In the genomic region with DNA sequence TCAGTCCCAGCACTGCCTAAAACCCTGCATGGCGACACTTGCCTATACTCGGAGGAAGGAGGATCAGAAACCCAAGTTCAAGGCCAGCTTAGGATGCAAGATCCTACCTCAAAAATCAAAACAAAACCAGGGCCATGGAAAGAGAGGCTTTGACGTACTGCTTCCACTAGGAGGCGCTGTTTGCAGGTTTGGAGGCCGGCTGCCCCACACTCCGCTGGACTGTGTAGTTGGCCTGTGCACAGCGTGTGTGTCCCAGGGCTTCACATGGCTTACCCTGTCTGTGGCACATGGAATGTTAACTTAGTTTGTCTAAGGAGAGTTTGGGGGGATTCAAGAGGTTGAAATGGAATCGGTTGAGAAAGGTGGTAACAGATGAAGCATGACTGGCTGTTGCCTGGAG, we compare ENCODE assay signal across 9 mouse cellular contexts. TPM values are rescaled to one million over a fixed set of nuclear protein-coding genes. Genes with fewer than 3 reads are reported as not detected.
A peak's percentile ranks its signal among the peaks of the same experiment; 100 is the strongest.
DNase-seq lines count a peak whose midpoint lies in the region; ATAC-seq and TF ChIP-seq lines count a peak whose summit lies in the region.
"Had no signal": no experiment of that assay in that cellular context is flagged by ENCODE, and none has a peak within 500 bp of the region (broad histone marks: within the 10 kb centered on the region; RNA-seq: fewer than 3 reads in every experiment).

No protein-coding gene starts in this region.

- H3K9me3 ChIP-seq in embryonic facial prominence, embryonic 10.5 days: no peaks in the 10 kb centered on the region
- no peaks in the 10 kb centered on the region for H3K9me3 ChIP-seq in kidney, embryonic 16.5 days (ENCODE audit: low read length)
- H3K9me3 ChIP-seq: lung, embryonic 15.5 days had no signal

- peak; percentile 94 for TF ChIP-seq CTCF in gastrocnemius, adult 2 months (IDR thresholded peaks at IDR 0.05)

- DNase-seq in gastrocnemius, adult 2 months: peak; percentile 81
- no peak for DNase-seq in gastrocnemius, adult 18-20 months (ENCODE audit: low spot score)
- DNase-seq in B cell, adult 2 months: peak; percentile 80 to 81
- peak; percentile 74 for DNase-seq in adrenal gland, postnatal 25 days
- DNase-seq in embryonic facial prominence, embryonic 10.5 days (ENCODE audit: low spot score): peak; percentile 75
- peak; percentile 46 for DNase-seq in lung, postnatal 25 days (ENCODE audit: low spot score)
- DNase-seq in spleen, postnatal 14 days (ENCODE audit: low spot score in 2 of 2): peak; percentile 35 to 64

- 22% methylated on average over 8 of the region's 8 CpGs for WGBS in embryonic facial prominence, embryonic 10.5 days
- 19% methylated on average over 8 of the region's 8 CpGs for WGBS in kidney, embryonic 16.5 days

- no peak overlapping the region for H3K4me2 ChIP-seq in kidney, embryonic 16.5 days (replicated peaks; ENCODE audit: low read depth, low read length)
- H3K4me2 ChIP-seq: lung, embryonic 15.5 days had no signal

- H3K4me3 ChIP-seq in gastrocnemius, adult 2 months: no peak overlapping the region
- no peak overlapping the region for H3K4me3 ChIP-seq in embryonic facial prominence, embryonic 10.5 days
- no peak overlapping the region for H3K4me3 ChIP-seq in kidney, embryonic 16.5 days (ENCODE audit: low read length)
- H3K4me3 ChIP-seq: lung, embryonic 15.5 days had no signal

- H3K4me1 ChIP-seq in embryonic facial prominence, embryonic 10.5 days: no peaks in the 10 kb centered on the region
- no peaks in the 10 kb centered on the region for H3K4me1 ChIP-seq in kidney, embryonic 16.5 days (ENCODE audit: insufficient read depth, low read length)
- H3K4me1 ChIP-seq: lung, embryonic 15.5 days had no signal

- H3K27ac ChIP-seq in gastrocnemius, adult 2 months: no peak overlapping the region
- H3K27ac ChIP-seq in embryonic facial prominence, embryonic 10.5 days (replicated peaks): no peak overlapping the region
- H3K27ac ChIP-seq in kidney, embryonic 16.5 days (ENCODE audit: low read length): no peak overlapping the region
- H3K27ac ChIP-seq: lung, embryonic 15.5 days had no signal

- H3K27me3 ChIP-seq in embryonic facial prominence, embryonic 10.5 days (replicated peaks; ENCODE audit: low read depth, poor library complexity, severe bottlenecking): no peaks in the 10 kb centered on the region
- no peaks in the 10 kb centered on the region for H3K27me3 ChIP-seq in kidney, embryonic 16.5 days (ENCODE audit: insufficient read depth, low read length)
- H3K27me3 ChIP-seq: lung, embryonic 15.5 days had no signal

- peak; percentile 67 for ATAC-seq in kidney, embryonic 16.5 days (ENCODE audit: low FRiP score, low TSS enrichment)

- no peak overlapping the region for H3K9ac ChIP-seq in kidney, embryonic 16.5 days (replicated peaks; ENCODE audit: low read length)
- H3K9ac ChIP-seq: lung, embryonic 15.5 days had no signal

- H3K36me3 ChIP-seq in embryonic facial prominence, embryonic 10.5 days (replicated peaks): peaks cover 55% of the 10 kb centered on the region
- H3K36me3 ChIP-seq in kidney, embryonic 16.5 days (ENCODE audit: insufficient read depth, low read length): peaks cover 22% of the 10 kb centered on the region

- intact Hi-C loops in gastrocnemius, adult 2 months (cut with DNase I): loop anchor here (10.0 kb wide), 1 partner anchor 338 kb away; a partner anchor contains a TSS

RNA-seq across cellular contexts. Expression of a gene that starts 8.3 kb away (rescaled TPM):
- total RNA-seq in gastrocnemius, adult 2 months (2021): 10 to 100 TPM; 14.0 to 14.9 TPM
- total RNA-seq in gastrocnemius, adult 18-20 months (2021): 10 to 100 TPM; 10.6 to 13.1 TPM
- 58.2 and 82.6 TPM in 2 replicates for total RNA-seq in adrenal gland, postnatal 25 days (2021)
- 33.7 and 34.6 TPM in 2 replicates for polyA plus RNA-seq in embryonic facial prominence, embryonic 10.5 days (2016; fragmentation: Nextera tagmentation; extraction: Ambion mirVana)
- 36.2 and 39.0 TPM in 2 replicates for polyA plus RNA-seq in kidney, embryonic 16.5 days (2015; fragmentation: Nextera tagmentation; extraction: Ambion mirVana)

RNA-seq across cellular contexts. Expression of a gene that starts 22.2 kb away (rescaled TPM):
- not detected for total RNA-seq in gastrocnemius, adult 2 months (2021)
- not detected for total RNA-seq in gastrocnemius, adult 18-20 months (2021)
- 0.67 and 1.9 TPM in 2 replicates for total RNA-seq in adrenal gland, postnatal 25 days (2021)
- polyA plus RNA-seq in embryonic facial prominence, embryonic 10.5 days (2016; fragmentation: Nextera tagmentation; extraction: Ambion mirVana): not detected in 2 replicates
- polyA plus RNA-seq in kidney, embryonic 16.5 days (2015; fragmentation: Nextera tagmentation; extraction: Ambion mirVana): 0.09 TPM in 1 of 2 replicates, not detected in the other
- polyA plus RNA-seq: lung, embryonic 15.5 days had no signal

RNA-seq across cellular contexts. Expression of a gene that starts 26.1 kb away (rescaled TPM):
- over 10,000 TPM; 21,521 to 26,495 TPM for total RNA-seq in gastrocnemius, adult 2 months (2021)
- total RNA-seq in gastrocnemius, adult 18-20 months (2021): over 10,000 TPM; 23,271 to 27,147 TPM
- total RNA-seq in adrenal gland, postnatal 25 days (2021): not detected in 2 replicates
- 1.8 and 2.5 TPM in 2 replicates for polyA plus RNA-seq in embryonic facial prominence, embryonic 10.5 days (2016; fragmentation: Nextera tagmentation; extraction: Ambion mirVana)
- 7.1 and 7.8 TPM in 2 replicates for polyA plus RNA-seq in kidney, embryonic 16.5 days (2015; fragmentation: Nextera tagmentation; extraction: Ambion mirVana)

RNA-seq across cellular contexts. Expression of a gene that starts 38.4 kb away (rescaled TPM):
- 10 to 100 TPM; 43.0 to 48.1 TPM for total RNA-seq in gastrocnemius, adult 2 months (2021)
- 10 to 100 TPM; 49.2 to 51.0 TPM for total RNA-seq in gastrocnemius, adult 18-20 months (2021)
- 60.4 and 63.6 TPM in 2 replicates for total RNA-seq in adrenal gland, postnatal 25 days (2021)
- 53.3 and 54.0 TPM in 2 replicates for polyA plus RNA-seq in embryonic facial prominence, embryonic 10.5 days (2016; fragmentation: Nextera tagmentation; extraction: Ambion mirVana)
- 62.5 and 66.5 TPM in 2 replicates for polyA plus RNA-seq in kidney, embryonic 16.5 days (2015; fragmentation: Nextera tagmentation; extraction: Ambion mirVana)

RNA-seq across cellular contexts. Expression of a gene that starts 40.3 kb away (rescaled TPM):
- 1 to 10 TPM; 3.3 to 3.4 TPM for total RNA-seq in gastrocnemius, adult 2 months (2021)
- total RNA-seq in gastrocnemius, adult 18-20 months (2021): 1 to 10 TPM; 3.3 to 3.4 TPM
- 8.6 and 8.7 TPM in 2 replicates for total RNA-seq in adrenal gland, postnatal 25 days (2021)
- polyA plus RNA-seq in embryonic facial prominence, embryonic 10.5 days (2016; fragmentation: Nextera tagmentation; extraction: Ambion mirVana): 2.5 and 2.9 TPM in 2 replicates
- polyA plus RNA-seq in kidney, embryonic 16.5 days (2015; fragmentation: Nextera tagmentation; extraction: Ambion mirVana): 1.9 and 2.5 TPM in 2 replicates

Comparison
In these comparisons a context has a peak if more than half of its experiments do, and no peak if none do; other contexts are left out.
1. RNA of a gene that starts 26.1 kb away (total RNA-seq): 23,271 to 27,147 TPM in gastrocnemius, adult 18-20 months and 21,521 to 26,495 TPM in gastrocnemius, adult 2 months; not detected in adrenal gland, postnatal 25 days; every median in the first group is over 1,000 times any median in the second.